Mouse (Mus musculus): ENCODE data around the gene Cetn4. TPM values are rescaled to one million over a fixed set of nuclear protein-coding genes. Genes with fewer than 3 reads are reported as not detected.

Gene Cetn4
- polyA plus RNA-seq, 1 experiment from 2014 or later: 2.0 TPM

- H3K9ac ChIP-seq: no peak overlapping the region
- ATAC-seq (ENCODE audit: insufficient read depth, low FRiP score, low read depth): no peak
- H3K4me1 ChIP-seq: no peaks in the 10 kb centered on the region
- no peaks in the 10 kb centered on the region for H3K9me3 ChIP-seq
- H3K27me3 ChIP-seq (replicated peaks): no peaks in the 10 kb centered on the region
- no peak overlapping the region for H3K4me3 ChIP-seq (replicated peaks)
- no peak overlapping the region for H3K4me2 ChIP-seq
- H3K27ac ChIP-seq: no peak overlapping the region
- H3K36me3 ChIP-seq: no peaks in the 10 kb centered on the region
- 63% methylated on average over 2 of the region's 2 CpGs for WGBS
Observed at GRCm38 (mm10) chr3:37292654-37293053, 19.9 kb downstream of the Cetn4 start.

GRCm38 (mm10) chr3:37291929-37292328 is 20.6 kb downstream of the Cetn4 start:
- WGBS: 90% methylated on average over 2 of the region's 2 CpGs
- H3K4me1 ChIP-seq: no peaks in the 10 kb centered on the region
- H3K9ac ChIP-seq: no peak overlapping the region
- H3K27me3 ChIP-seq (replicated peaks): no peaks in the 10 kb centered on the region
- H3K4me3 ChIP-seq (replicated peaks): no peak overlapping the region
- no peak overlapping the region for H3K27ac ChIP-seq
- H3K36me3 ChIP-seq: no peaks in the 10 kb centered on the region
- ATAC-seq (ENCODE audit: insufficient read depth, low FRiP score, low read depth): no peak
- no peak overlapping the region for H3K4me2 ChIP-seq
- H3K9me3 ChIP-seq: no peaks in the 10 kb centered on the region

GRCm38 (mm10) chr3:37290881-37291541 is 21.5 kb downstream of the Cetn4 start:
- WGBS: 61% methylated on average over 7 of the region's 7 CpGs
- Histone ChIP-seq H3K4me1 (no peaks in the 10 kb centered on the region), H3K4me3 (replicated peaks) (no peak overlapping the region), H3K9me3 (no peaks in the 10 kb centered on the region), H3K4me2 (no peak overlapping the region), H3K27me3 (replicated peaks) (no peaks in the 10 kb centered on the region), H3K9ac (no peak overlapping the region), H3K27ac (no peak overlapping the region), H3K36me3 (no peaks in the 10 kb centered on the region)
- ATAC-seq (ENCODE audit: insufficient read depth, low FRiP score, low read depth): no peak; the same call in 1 of the 2 replicates

- Histone ChIP-seq H3K4me2 (no peak overlapping the region), H3K9ac (no peak overlapping the region), H3K36me3 (no peaks in the 10 kb centered on the region), H3K27me3 (replicated peaks) (no peaks in the 10 kb centered on the region), H3K27ac (no peak overlapping the region), H3K4me3 (replicated peaks) (no peak overlapping the region), H3K4me1 (no peaks in the 10 kb centered on the region), H3K9me3 (no peaks in the 10 kb centered on the region)
- no peak for ATAC-seq (ENCODE audit: insufficient read depth, low FRiP score, low read depth)
- WGBS: 73% methylated on average over 2 of the region's 2 CpGs
Observed at GRCm38 (mm10) chr3:37289237-37289636, 23.3 kb downstream of the Cetn4 start.

GRCm38 (mm10) chr3:37283234-37283633 is 29.3 kb downstream of the Cetn4 start:
- H3K27me3 ChIP-seq (replicated peaks): no peaks in the 10 kb centered on the region
- no peak overlapping the region for H3K4me2 ChIP-seq
- H3K36me3 ChIP-seq: no peaks in the 10 kb centered on the region
- no peaks in the 10 kb centered on the region for H3K9me3 ChIP-seq
- H3K4me3 ChIP-seq (replicated peaks): no peak overlapping the region
- no peak overlapping the region for H3K9ac ChIP-seq
- no peak for ATAC-seq (ENCODE audit: insufficient read depth, low FRiP score, low read depth)
- no peaks in the 10 kb centered on the region for H3K4me1 ChIP-seq
- WGBS: 80% methylated on average over 4 of the region's 4 CpGs
- H3K27ac ChIP-seq: no peak overlapping the region

GRCm38 (mm10) chr3:37282299-37282922 is 30.1 kb downstream of the Cetn4 start:
- no peak overlapping the region for H3K4me2 ChIP-seq
- no peak overlapping the region for H3K4me3 ChIP-seq (replicated peaks)
- H3K27ac ChIP-seq: no peak overlapping the region
- no peak overlapping the region for H3K9ac ChIP-seq
- H3K9me3 ChIP-seq: no peaks in the 10 kb centered on the region
- H3K36me3 ChIP-seq: no peaks in the 10 kb centered on the region
- H3K27me3 ChIP-seq (replicated peaks): no peaks in the 10 kb centered on the region
- no peak for ATAC-seq (ENCODE audit: insufficient read depth, low FRiP score, low read depth)
- 82% methylated on average over 11 of the region's 11 CpGs for WGBS
- no peaks in the 10 kb centered on the region for H3K4me1 ChIP-seq

- no peaks in the 10 kb centered on the region for H3K4me1 ChIP-seq
- ATAC-seq (ENCODE audit: insufficient read depth, low FRiP score, low read depth): no peak
Observed at GRCm38 (mm10) chr3:37280871-37281270, 31.6 kb downstream of the Cetn4 start.

GRCm38 (mm10) chr3:37280221-37280620 is 32.3 kb downstream of the Cetn4 start:
- Histone ChIP-seq H3K4me2 (no peak overlapping the region), H3K36me3 (no peaks in the 10 kb centered on the region), H3K27ac (no peak overlapping the region), H3K9me3 (no peaks in the 10 kb centered on the region), H3K27me3 (replicated peaks) (no peaks in the 10 kb centered on the region), H3K4me1 (no peaks in the 10 kb centered on the region), H3K9ac (no peak overlapping the region), H3K4me3 (replicated peaks) (no peak overlapping the region)
- 91% methylated on average over 1 of the region's 1 CpGs for WGBS
- no peak for ATAC-seq (ENCODE audit: insufficient read depth, low FRiP score, low read depth)

More at GRCm38 (mm10) chr3:37280871-37281270, 31.6 kb downstream of the Cetn4 start:
- Histone ChIP-seq H3K9ac (no peak overlapping the region), H3K4me3 (replicated peaks) (no peak overlapping the region), H3K27ac (no peak overlapping the region), H3K36me3 (no peaks in the 10 kb centered on the region), H3K27me3 (replicated peaks) (no peaks in the 10 kb centered on the region), H3K9me3 (no peaks in the 10 kb centered on the region), H3K4me2 (no peak overlapping the region)
- WGBS: 64% methylated on average over 8 of the region's 8 CpGs

GRCm38 (mm10) chr3:37274661-37275060 is 37.8 kb downstream of the Cetn4 start:
- Histone ChIP-seq H3K9ac (no peak overlapping the region), H3K36me3 (no peaks in the 10 kb centered on the region), H3K4me1 (no peaks in the 10 kb centered on the region), H3K27me3 (replicated peaks) (no peaks in the 10 kb centered on the region), H3K9me3 (no peaks in the 10 kb centered on the region), H3K4me3 (replicated peaks) (no peak overlapping the region), H3K27ac (no peak overlapping the region), H3K4me2 (no peak overlapping the region)
- ATAC-seq (ENCODE audit: insufficient read depth, low FRiP score, low read depth): no peak; the same call in 1 of the 2 replicates
- 69% methylated on average over 6 of the region's 6 CpGs for WGBS

- no peak overlapping the region for H3K4me3 ChIP-seq (replicated peaks)
- no peak overlapping the region for H3K27ac ChIP-seq
- ATAC-seq (ENCODE audit: insufficient read depth, low FRiP score, low read depth): no peak
- H3K36me3 ChIP-seq: no peaks in the 10 kb centered on the region
- 77% methylated on average over 7 of the region's 7 CpGs for WGBS
- H3K4me2 ChIP-seq: no peak overlapping the region
- H3K4me1 ChIP-seq: no peaks in the 10 kb centered on the region
- no peaks in the 10 kb centered on the region for H3K9me3 ChIP-seq
- no peak overlapping the region for H3K9ac ChIP-seq
- H3K27me3 ChIP-seq (replicated peaks): no peaks in the 10 kb centered on the region
Observed at GRCm38 (mm10) chr3:37273092-37273491, 39.4 kb downstream of the Cetn4 start.

- WGBS: 3% methylated on average over 1 of the region's 1 CpGs
- no peak overlapping the region for H3K4me2 ChIP-seq
Observed at GRCm38 (mm10) chr3:37271209-37271608, 41.3 kb downstream of the Cetn4 start.

GRCm38 (mm10) chr3:37269926-37270325 is 42.6 kb downstream of the Cetn4 start:
- no peak for ATAC-seq (ENCODE audit: insufficient read depth, low FRiP score, low read depth)
- H3K27ac ChIP-seq: no peak overlapping the region
- no peaks in the 10 kb centered on the region for H3K36me3 ChIP-seq
- no peaks in the 10 kb centered on the region for H3K9me3 ChIP-seq
- no peak overlapping the region for H3K4me2 ChIP-seq
- no peak overlapping the region for H3K9ac ChIP-seq
- no peak overlapping the region for H3K4me3 ChIP-seq (replicated peaks)
- whole genome bisulfite sequencing: 86% methylated on average over 4 of the region's 4 CpGs
- no peaks in the 10 kb centered on the region for H3K27me3 ChIP-seq (replicated peaks)
- H3K4me1 ChIP-seq: no peaks in the 10 kb centered on the region

More at GRCm38 (mm10) chr3:37271209-37271608, 41.3 kb downstream of the Cetn4 start:
- H3K27ac ChIP-seq: no peak overlapping the region
- H3K27me3 ChIP-seq (replicated peaks): no peaks in the 10 kb centered on the region
- ATAC-seq (ENCODE audit: insufficient read depth, low FRiP score, low read depth): no peak
- H3K9me3 ChIP-seq: no peaks in the 10 kb centered on the region
- no peak overlapping the region for H3K9ac ChIP-seq
- H3K4me1 ChIP-seq: no peaks in the 10 kb centered on the region
- no peak overlapping the region for H3K4me3 ChIP-seq (replicated peaks)
- H3K36me3 ChIP-seq: no peaks in the 10 kb centered on the region

Measured in stomach, embryonic 15.5 days (tissue).